ENCODE assay signal across 9 mouse cellular contexts in the genomic region with DNA sequence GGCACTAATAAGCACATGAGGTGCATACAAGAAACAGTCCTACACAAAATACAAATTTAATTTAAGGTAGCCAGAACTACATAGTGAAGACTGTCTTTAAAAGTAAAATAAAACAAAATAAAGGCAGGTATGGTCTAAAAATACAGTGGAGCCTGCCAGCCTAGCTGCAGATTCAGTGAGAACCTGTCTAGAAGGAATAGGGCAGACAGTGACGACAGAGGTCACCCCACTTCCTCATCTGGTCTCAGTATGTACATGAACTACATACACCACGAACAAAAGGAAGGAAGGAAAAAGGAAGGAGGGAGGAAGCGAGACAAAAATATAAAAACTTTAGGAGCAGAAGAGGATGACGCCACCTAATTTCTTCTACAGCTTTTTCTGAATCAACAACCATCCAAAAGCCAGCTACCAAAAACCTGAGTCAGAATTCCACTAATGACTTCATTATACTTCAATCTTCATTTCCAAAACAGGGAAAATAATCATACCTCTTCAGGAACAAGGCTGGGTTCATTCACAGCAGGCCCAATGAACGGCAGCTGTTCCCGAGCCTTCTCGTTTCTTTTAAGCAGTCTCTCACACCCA. TPM values are rescaled to one million over a fixed set of nuclear protein-coding genes. Genes with fewer than 3 reads are reported as not detected.
DNase-seq lines count a peak whose midpoint lies in the region; ATAC-seq and TF ChIP-seq lines count a peak whose summit lies in the region.
"Had no signal": no experiment of that assay in that cellular context is flagged by ENCODE, and none has a peak within 500 bp of the region (broad histone marks: within the 10 kb centered on the region; RNA-seq: fewer than 3 reads in every experiment).

No protein-coding gene starts in this region.

- no peaks in the 10 kb centered on the region for H3K27me3 ChIP-seq in hindbrain, embryonic 13.5 days
- H3K27me3 ChIP-seq in hindbrain, embryonic 11.5 days (ENCODE audit: control insufficient read depth, insufficient read depth, low read length): no peaks in the 10 kb centered on the region
- no peaks in the 10 kb centered on the region for H3K27me3 ChIP-seq in testis, adult 2 months (ENCODE audit: control insufficient read depth, insufficient read depth, low read length)
- no peaks in the 10 kb centered on the region for H3K27me3 ChIP-seq in stomach, embryonic 16.5 days (ENCODE audit: control insufficient read depth, insufficient read depth, low read length)

- 82% methylated on average over 7 of the region's 7 CpGs for WGBS in hindbrain, embryonic 13.5 days
- WGBS in hindbrain, embryonic 11.5 days: 80% methylated on average over 7 of the region's 7 CpGs
- 69% methylated on average over 7 of the region's 7 CpGs for WGBS in stomach, embryonic 16.5 days

- H3K9ac ChIP-seq in hindbrain, embryonic 13.5 days: 0 out of 2 replicates have a peak overlapping the region, but pooled peaks have one; percentile 35
- no peak overlapping the region for H3K9ac ChIP-seq in hindbrain, embryonic 11.5 days (ENCODE audit: low read depth, low read length)
- H3K9ac ChIP-seq in stomach, embryonic 16.5 days (ENCODE audit: low read length): 0 out of 2 replicates have a peak overlapping the region, but pooled peaks have one; percentile 17

- no peak for TF ChIP-seq POLR2A in testis, adult 2 months (IDR thresholded peaks at IDR 0.05; ENCODE audit: control insufficient read depth, low read depth, low read length)

- no peak overlapping the region for H3K4me2 ChIP-seq in hindbrain, embryonic 13.5 days
- no peak overlapping the region for H3K4me2 ChIP-seq in hindbrain, embryonic 11.5 days (replicated peaks; ENCODE audit: low read depth, low read length)
- H3K4me2 ChIP-seq in stomach, embryonic 16.5 days (ENCODE audit: low read depth, low read length): no peak overlapping the region

- H3K36me3 ChIP-seq in hindbrain, embryonic 13.5 days: no peaks in the 10 kb centered on the region
- no peaks in the 10 kb centered on the region for H3K36me3 ChIP-seq in hindbrain, embryonic 11.5 days (ENCODE audit: control insufficient read depth, insufficient read depth, low read length)
- H3K36me3 ChIP-seq in testis, adult 2 months (ENCODE audit: control insufficient read depth, insufficient read depth, low read length): no peaks in the 10 kb centered on the region
- H3K36me3 ChIP-seq in stomach, embryonic 16.5 days (ENCODE audit: control insufficient read depth, insufficient read depth, low read length): no peaks in the 10 kb centered on the region

- peaks cover 51% of the 10 kb centered on the region for H3K4me1 ChIP-seq in hindbrain, embryonic 13.5 days (replicated peaks)
- H3K4me1 ChIP-seq in hindbrain, embryonic 11.5 days (replicated peaks; ENCODE audit: control insufficient read depth, insufficient read depth, low read length): no peaks in the 10 kb centered on the region; the same call in 1 of the 2 replicates
- peaks cover 8% of the 10 kb centered on the region for H3K4me1 ChIP-seq in testis, adult 2 months (ENCODE audit: control insufficient read depth, insufficient read depth, low read length)
- peaks cover 43% of the 10 kb centered on the region for H3K4me1 ChIP-seq in stomach, embryonic 16.5 days (ENCODE audit: control insufficient read depth, insufficient read depth, low read length)

- H3K9me3 ChIP-seq in hindbrain, embryonic 13.5 days: no peaks in the 10 kb centered on the region
- no peaks in the 10 kb centered on the region for H3K9me3 ChIP-seq in hindbrain, embryonic 11.5 days (ENCODE audit: control insufficient read depth, low read length)
- H3K9me3 ChIP-seq in stomach, embryonic 16.5 days (replicated peaks; ENCODE audit: control insufficient read depth, low read length): no peaks in the 10 kb centered on the region

- ATAC-seq in hindbrain, embryonic 13.5 days (ENCODE audit: low FRiP score): no peak
- no peak for ATAC-seq in hindbrain, embryonic 11.5 days (ENCODE audit: low FRiP score)
- ATAC-seq in stomach, embryonic 16.5 days (ENCODE audit: insufficient read depth, low FRiP score): no peak

- H3K27ac ChIP-seq in hindbrain, embryonic 13.5 days: peak overlapping the region; percentile 44; the same call in 1 of the 2 replicates
- no peak overlapping the region for H3K27ac ChIP-seq in hindbrain, embryonic 11.5 days (ENCODE audit: low read depth, low read length)
- peak overlapping the region; percentile 89 for H3K27ac ChIP-seq in testis, adult 2 months (ENCODE audit: control insufficient read depth, insufficient read depth, low read depth, low read length)
- H3K27ac ChIP-seq in stomach, embryonic 16.5 days (ENCODE audit: low read length): peak overlapping the region; percentile 36

- no peak for DNase-seq in hindbrain, embryonic 11.5 days (ENCODE audit: low spot score)
- DNase-seq in testis, postnatal 10 days (ENCODE audit: low spot score): no peak
- DNase-seq in induced T-regulatory cell, adult 2 months (ENCODE audit: low read depth): peak; percentile 66
- DNase-seq in left cerebral cortex, postnatal 4 days: no peak
- no peak for DNase-seq in gastrocnemius, postnatal 36 days

- no peak overlapping the region for H3K4me3 ChIP-seq in hindbrain, embryonic 13.5 days
- no peak overlapping the region for H3K4me3 ChIP-seq in hindbrain, embryonic 11.5 days (ENCODE audit: low read depth, low read length)
- peak overlapping the region; percentile 13; the same call in 1 of the 2 replicates for H3K4me3 ChIP-seq in testis, adult 2 months (ENCODE audit: control insufficient read depth, low read depth, low read length)
- no peak overlapping the region for H3K4me3 ChIP-seq in stomach, embryonic 16.5 days (replicated peaks; ENCODE audit: low read length)
- H3K4me3 ChIP-seq: erythroblast, embryonic 14.5 days had no signal

- no peak for TF ChIP-seq CTCF in testis, adult 2 months (IDR thresholded peaks at IDR 0.05; ENCODE audit: control insufficient read depth, insufficient read depth, insufficient replicate concordance, low read depth, low read length)

- intact Hi-C loops in left cerebral cortex, postnatal 4 days (cut with DNase I): no loop called here
- intact Hi-C loops in gastrocnemius, postnatal 36 days (cut with DNase I): no loop called here

RNA-seq across cellular contexts. Expression of a gene that starts 10.0 kb away (rescaled TPM):
- polyA plus RNA-seq in hindbrain, embryonic 13.5 days (2015; fragmentation: Nextera tagmentation; extraction: Ambion mirVana): 44.7 and 53.5 TPM in 2 replicates
- polyA plus RNA-seq in hindbrain, embryonic 11.5 days (2014; fragmentation: Nextera tagmentation; extraction: Ambion mirVana): 45.4 and 64.4 TPM in 2 replicates
- 17.7 and 20.6 TPM in 2 replicates for polyA plus RNA-seq in testis, adult 2 months (2012; rRNA removed)
- 35.8 and 44.5 TPM in 2 replicates for polyA plus RNA-seq in stomach, embryonic 16.5 days (2015; fragmentation: Nextera tagmentation; extraction: Ambion mirVana)
- total RNA-seq in left cerebral cortex, postnatal 4 days (2021): 10 to 100 TPM; 52.5 to 57.9 TPM
- total RNA-seq in gastrocnemius, postnatal 36 days (2021): 10 to 100 TPM; 22.4 to 39.9 TPM
